Mouse (Mus musculus) liver, embryonic 14.5 days (tissue): ENCODE measurements around the gene Ccl19.
"Not testable (repeated sequence)": the region's sequence is repeated elsewhere in the genome, so short reads cannot be mapped to it uniquely, and the experiment has no call there.

Experiments
- CTCF ChIP-seq: IDR thresholded peaks from 2 replicates; pipeline ENCODE4 v1.5.1; 2016; ENCODE audit warnings: antibody characterized with exemption, low read depth, control low read depth
- EP300 ChIP-seq: IDR thresholded peaks from 2 replicates; pipeline ENCODE4 v1.6.1; 2016; ENCODE audit warnings: antibody characterized with exemption, low read depth

DNA sequence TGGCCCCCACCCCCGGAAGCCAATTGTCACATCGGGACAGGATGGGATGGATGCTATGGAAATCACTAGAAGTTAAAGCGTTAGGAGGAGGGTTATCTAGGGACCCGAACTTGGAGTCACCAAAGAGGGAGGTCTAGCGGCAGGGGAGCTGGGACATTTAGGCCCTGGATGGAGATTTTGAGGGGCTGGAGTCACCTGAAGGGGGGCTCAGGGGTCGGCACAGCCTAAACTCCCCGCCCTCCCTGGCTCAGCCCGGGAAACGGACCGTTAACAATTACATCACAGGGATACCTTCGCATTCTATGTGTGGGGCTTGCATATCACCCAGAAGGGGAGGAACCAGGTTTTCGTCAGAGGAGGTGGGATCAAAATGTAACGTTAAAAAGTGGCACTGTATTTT is 21.1 kb downstream of the Ccl19 start, which contains the start of gene 4930578G10Rik:
- TF ChIP-seq CTCF, EP300: not testable (repeated sequence)
